Mouse (Mus musculus) Patski (cell line): ENCODE measurements at regions not wholly inside any gene's neighbourhood (a gene's known extent, or its start where the extent isn't known, plus 50 kb on each side); places are given as distances from the start of the nearest gene placed in this dataset.
A peak's percentile ranks its signal among the peaks of the same experiment; 100 is the strongest.

Experiments
- ATAC-seq: fragments of 100-300 bp; one replicate; pipeline ENCODE4 v1.8.0; 2021
- CTCF ChIA-PET: fragments of 350-600 bp; sonication (Branson Sonifier 250); formaldehyde crosslinking; loops from one replicate; lab custom pipeline; 2022; ENCODE audit warnings: inconsistent platforms; lab: Charles Lee
- POLR2A ChIA-PET: fragments of 350-600 bp; sonication (Branson Sonifier 250); formaldehyde crosslinking; loops from one replicate; lab custom pipeline; 2022; ENCODE audit warnings: antibody characterized with exemption, inconsistent platforms; lab: Charles Lee
- DNase-seq: peaks from one replicate; pipeline ENCODE4 v3.0.0-alpha.2; 2011; ENCODE audit warnings: low read depth, low spot score
- H3K27me3 ChIP-seq: fragments of 371-371 bp; one replicate; pipeline ENCODE4 v1.5.1; 2021
- CTCF ChIP-seq: fragments of 100-300 bp; IDR thresholded peaks from one replicate; pipeline ENCODE4 v1.5.1; 2021
- in situ Hi-C: fragments of 300-500 bp; cut with MboI; formaldehyde crosslinking; loops from 3 replicates; pipeline ENCODE4 v1.11.1; 2018; ENCODE audit warnings: low pct_unique_long_range_greater_than_20kb, mixed read lengths

GRCm38 (mm10) chr12:13042934-13043333 lies 101.2 kb upstream of the Mycn start:
- POLR2A ChIA-PET, result no interaction called here
- no peak for ATAC-seq
- TF ChIP-seq CTCF, result no peak
- in situ Hi-C loops, result no loop called here
- no peak for DNase-seq
- CTCF ChIA-PET, result no interaction called here
- no peaks in the 10 kb centered on the region for H3K27me3 ChIP-seq

GRCm38 (mm10) chr12:13035108-13035741 lies 93.5 kb upstream of the Mycn start:
- no peak for TF ChIP-seq CTCF
- H3K27me3 ChIP-seq, result no peaks in the 10 kb centered on the region
- ChIA-PET CTCF (no interaction called here), POLR2A (no interaction called here)
- DNase-seq (no peak), ATAC-seq (no peak)
- in situ Hi-C loops, result no loop called here

- ChIA-PET CTCF (no interaction called here), POLR2A (no interaction called here)
- no peak for ATAC-seq
- no peak for DNase-seq
- H3K27me3 ChIP-seq, result no peaks in the 10 kb centered on the region
- no peak for TF ChIP-seq CTCF
- in situ Hi-C loops, result no loop called here
Measured at GRCm38 (mm10) chr12:13030333-13030732, 88.6 kb upstream of the Mycn start.

- CTCF ChIA-PET, result no interaction called here
- DNase-seq (no peak), ATAC-seq (no peak)
- TF ChIP-seq CTCF, result no peak
- in situ Hi-C loops, result no loop called here
- H3K27me3 ChIP-seq, result no peaks in the 10 kb centered on the region
- POLR2A ChIA-PET, result no interaction called here
Measured at GRCm38 (mm10) chr12:13028086-13028485, 86.4 kb upstream of the Mycn start.

GRCm38 (mm10) chr12:13026041-13026580 lies 84.4 kb upstream of the Mycn start:
- TF ChIP-seq CTCF, result no peak
- peak; percentile 17 for ATAC-seq
- ChIA-PET CTCF (no interaction called here), POLR2A (no interaction called here)
- H3K27me3 ChIP-seq, result no peaks in the 10 kb centered on the region
- no peak for DNase-seq
- in situ Hi-C loops, result no loop called here

GRCm38 (mm10) chr12:13024215-13024841 lies 82.6 kb upstream of the Mycn start:
- no peaks in the 10 kb centered on the region for H3K27me3 ChIP-seq
- in situ Hi-C loops, result no loop called here
- DNase-seq (no peak), ATAC-seq (no peak)
- CTCF ChIA-PET, result no interaction called here
- POLR2A ChIA-PET, result no interaction called here
- no peak for TF ChIP-seq CTCF

GRCm38 (mm10) chr12:13011023-13011761 lies 69.5 kb upstream of the Mycn start:
- ATAC-seq (no peak), DNase-seq (no peak)
- TF ChIP-seq CTCF, result no peak
- no peaks in the 10 kb centered on the region for H3K27me3 ChIP-seq
- ChIA-PET POLR2A (no interaction called here), CTCF (no interaction called here)
- in situ Hi-C loops, result no loop called here

- DNase-seq, result no peak
- CTCF ChIA-PET, result interaction anchor here (1.2 kb wide), 1 partner anchor 11 kb away, joined by 3 read pairs; no protein-coding TSS in a partner anchor
- in situ Hi-C loops, result no loop called here
Measured at GRCm38 (mm10) chr12:13010405-13010804, 68.7 kb upstream of the Mycn start.

GRCm38 (mm10) chr12:13009470-13009869 lies 67.8 kb upstream of the Mycn start:
- H3K27me3 ChIP-seq, result no peaks in the 10 kb centered on the region
- peak; percentile 32 for TF ChIP-seq CTCF
- DNase-seq, result no peak
- in situ Hi-C loops, result no loop called here
- POLR2A ChIA-PET, result no interaction called here
- CTCF ChIA-PET, result interaction anchor here (1.2 kb wide), 1 partner anchor 10 kb away, joined by 3 read pairs; no protein-coding TSS in a partner anchor
- no peak for ATAC-seq

More at GRCm38 (mm10) chr12:13010405-13010804, 68.7 kb upstream of the Mycn start:
- POLR2A ChIA-PET, result no interaction called here
- TF ChIP-seq CTCF, result no peak
- no peaks in the 10 kb centered on the region for H3K27me3 ChIP-seq
- no peak for ATAC-seq

GRCm38 (mm10) chr12:13002703-13003102 lies 61.0 kb upstream of the Mycn start:
- POLR2A ChIA-PET, result no interaction called here
- no peak for TF ChIP-seq CTCF
- no peak for DNase-seq
- in situ Hi-C loops, result no loop called here
- CTCF ChIA-PET, result no interaction called here
- no peak for ATAC-seq
- no peaks in the 10 kb centered on the region for H3K27me3 ChIP-seq
